Mouse (Mus musculus): Measurements from ENCODE around the gene Fads2.

Gene Fads2

GRCm38 (mm10) chr19:10102054-10102700 lies 631 bp upstream of the Fads2 start:
- DNase-seq (ENCODE audit: low read depth, low spot score): no peak

- DNase-seq (ENCODE audit: low read depth, low spot score): peak; percentile 68
Measured at GRCm38 (mm10) chr19:10100631-10101071, 895 bp downstream of the Fads2 start.

GRCm38 (mm10) chr19:10097826-10098225 lies 3.7 kb downstream of the Fads2 start:
- DNase-seq (ENCODE audit: low read depth, low spot score): no peak

DNA sequence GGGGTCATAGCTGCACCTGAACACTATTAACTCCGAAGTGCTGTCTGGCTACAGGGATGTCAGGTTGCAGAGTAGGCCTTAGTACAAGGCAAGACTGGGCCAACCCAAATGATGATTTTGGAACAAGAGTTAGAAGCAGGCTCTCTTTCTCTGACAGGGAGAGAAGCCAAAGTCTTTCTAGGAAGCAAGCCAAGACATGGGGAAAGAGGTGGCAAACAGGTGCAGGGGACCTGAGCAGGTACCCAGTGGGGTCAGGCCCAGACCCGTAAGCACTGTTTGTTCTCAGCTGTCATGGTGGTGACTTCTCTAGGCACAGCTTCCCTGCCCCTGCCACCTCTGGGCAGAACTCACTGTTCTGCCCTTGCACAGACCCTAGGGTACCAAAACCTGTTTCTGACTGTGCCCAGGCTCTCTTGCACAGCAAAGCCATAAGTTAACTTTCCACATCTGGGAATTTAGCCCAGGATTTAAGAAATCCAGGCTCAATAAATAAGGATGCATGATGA lies 5.1 kb downstream of the Fads2 start:
- DNase-seq (ENCODE audit: low read depth, low spot score): no peak

GRCm38 (mm10) chr19:10094695-10095094 lies 6.9 kb downstream of the Fads2 start:
- DNase-seq (ENCODE audit: low read depth, low spot score): no peak

DNA sequence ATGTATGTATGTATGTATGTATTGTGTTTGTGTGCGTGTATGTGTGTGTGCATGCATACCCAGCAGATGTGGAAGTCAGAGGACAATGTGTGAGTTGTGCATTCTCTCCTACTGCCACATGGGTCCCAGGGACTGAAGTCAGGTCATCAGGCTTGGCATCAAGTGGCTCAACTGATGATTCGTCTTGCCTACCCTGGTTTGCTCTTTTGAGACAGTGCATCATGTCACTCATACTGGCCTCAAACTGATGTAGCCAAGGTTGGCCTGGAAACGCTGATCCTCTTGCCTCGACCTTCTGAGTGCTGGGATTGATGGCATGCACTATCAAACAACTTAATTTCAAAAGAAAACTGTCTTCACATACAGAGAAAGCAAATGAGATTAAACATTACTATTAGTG lies 7.7 kb downstream of the Fads2 start:
- DNase-seq (ENCODE audit: low read depth, low spot score): no peak

DNA sequence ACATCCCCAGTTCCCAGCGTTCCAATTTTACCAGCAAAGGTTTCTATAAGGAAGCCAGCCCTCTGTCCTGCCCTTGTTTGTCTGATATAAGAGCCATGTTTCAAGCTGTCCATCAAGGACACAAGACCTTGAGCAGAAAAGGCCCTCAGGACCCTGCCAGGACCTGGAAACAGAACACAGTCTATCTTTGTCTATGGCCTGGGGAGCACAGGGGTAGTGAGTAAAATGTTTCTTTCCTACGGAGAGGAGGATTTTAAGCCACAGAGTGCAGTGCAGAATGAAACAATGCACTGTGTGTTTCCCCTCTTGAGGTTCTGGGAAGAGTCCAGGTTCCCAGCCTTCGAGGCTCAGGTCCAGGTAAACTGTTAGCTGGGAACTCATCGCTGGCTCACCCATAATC lies 14.6 kb downstream of the Fads2 start:
- DNase-seq (ENCODE audit: low read depth, low spot score): no peak

DNA sequence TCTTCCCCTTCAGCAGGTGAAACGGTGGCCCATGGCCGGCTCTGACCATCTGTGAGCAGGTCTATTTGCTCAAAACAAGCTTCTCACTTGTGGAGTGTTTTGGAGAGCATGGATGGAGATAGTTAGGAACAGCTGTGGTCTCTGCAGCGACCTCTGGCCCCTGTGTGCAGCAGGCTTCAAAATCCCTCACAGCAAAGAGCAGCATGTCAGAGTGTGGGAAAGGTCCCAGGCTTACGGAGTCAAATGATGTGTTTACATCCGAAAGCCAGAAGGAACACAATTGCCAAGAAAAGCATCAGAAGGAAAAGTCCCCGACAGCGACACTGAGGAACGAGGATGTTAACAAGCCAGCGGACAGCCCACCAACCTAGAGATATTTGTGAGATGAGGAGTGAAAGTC lies 16.1 kb downstream of the Fads2 start:
- DNase-seq (ENCODE audit: low read depth, low spot score): no peak

GRCm38 (mm10) chr19:10082105-10082504 lies 19.4 kb downstream of the Fads2 start:
- no peak for DNase-seq (ENCODE audit: low read depth, low spot score)

DNA sequence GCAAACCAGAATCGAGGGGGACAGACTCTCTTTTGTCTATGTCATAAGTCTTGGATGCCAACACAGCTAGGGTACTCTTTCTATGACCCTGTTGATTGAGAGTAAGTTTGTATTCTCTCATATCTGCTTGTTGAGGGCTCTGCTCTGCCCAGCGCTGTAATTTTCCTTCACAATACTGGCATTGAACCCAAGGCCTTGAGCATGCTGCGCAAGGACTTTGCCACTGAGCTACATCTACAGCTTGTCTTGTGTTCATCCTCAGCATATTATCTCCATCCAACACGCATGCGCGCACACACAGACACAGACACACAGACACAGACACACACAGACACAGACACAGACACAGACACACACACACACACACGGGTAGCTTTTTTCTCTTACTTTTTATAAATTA lies 21.2 kb downstream of the Fads2 start:
- no peak for DNase-seq (ENCODE audit: low read depth, low spot score)

GRCm38 (mm10) chr19:10078392-10078791 lies 23.2 kb downstream of the Fads2 start:
- no peak for DNase-seq (ENCODE audit: low read depth, low spot score)

- no peak for DNase-seq (ENCODE audit: low read depth, low spot score)
Measured at GRCm38 (mm10) chr19:10073145-10073544, 28.4 kb downstream of the Fads2 start.

GRCm38 (mm10) chr19:10071892-10072291 lies 29.7 kb downstream of the Fads2 start:
- DNase-seq (ENCODE audit: low read depth, low spot score): no peak

DNA sequence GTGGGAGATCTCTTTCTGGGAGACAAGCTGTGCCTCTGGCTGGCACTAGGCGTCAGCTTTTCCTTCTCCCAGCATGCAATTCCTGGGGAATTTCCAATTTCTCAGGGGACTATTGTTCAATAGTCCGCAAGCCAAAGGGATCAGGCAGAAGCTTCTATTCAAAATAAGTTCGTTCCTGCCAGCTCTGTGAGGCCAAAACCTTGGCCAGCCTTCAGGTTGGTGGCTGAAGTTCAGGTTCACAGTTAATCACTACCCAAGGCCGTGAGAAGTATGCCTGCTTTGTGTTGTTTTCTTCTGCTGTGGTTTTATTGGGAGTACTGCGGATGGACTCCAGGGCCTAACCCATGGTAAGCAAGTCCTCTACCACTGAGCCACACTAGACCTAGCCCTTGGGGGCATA lies 30.4 kb downstream of the Fads2 start:
- no peak for DNase-seq (ENCODE audit: low read depth, low spot score)

- DNase-seq (ENCODE audit: low read depth, low spot score): no peak
Measured at GRCm38 (mm10) chr19:10070186-10070980, 31.2 kb downstream of the Fads2 start.

GRCm38 (mm10) chr19:10067701-10068100 lies 33.8 kb downstream of the Fads2 start:
- no peak for DNase-seq (ENCODE audit: low read depth, low spot score)

DNA sequence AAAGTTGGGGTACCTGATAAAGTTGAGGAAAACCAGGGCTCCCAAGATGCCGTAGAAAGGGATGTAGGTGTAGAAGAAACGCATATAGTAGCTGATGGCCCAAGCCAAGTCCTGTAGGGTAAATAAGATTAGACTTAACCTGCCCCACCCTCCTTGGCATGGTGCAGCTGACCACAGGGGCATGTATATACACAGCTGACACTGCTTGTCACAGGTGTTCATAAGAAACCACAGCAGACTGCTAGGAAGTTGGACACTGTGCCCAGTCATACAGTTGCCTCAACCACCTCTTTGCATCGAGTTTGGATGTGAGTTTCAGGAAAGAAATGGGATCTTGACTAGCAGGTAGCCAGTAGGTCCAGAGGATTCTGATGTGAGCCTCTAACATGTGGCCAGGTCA lies 35.0 kb downstream of the Fads2 start:
- no peak for DNase-seq (ENCODE audit: low read depth, low spot score)

- DNase-seq (ENCODE audit: low read depth, low spot score): no peak
Measured at GRCm38 (mm10) chr19:10066189-10066500, 35.4 kb downstream of the Fads2 start.

GRCm38 (mm10) chr19:10065465-10066188 lies 35.9 kb downstream of the Fads2 start:
- DNase-seq (ENCODE audit: low read depth, low spot score): no peak

- DNase-seq (ENCODE audit: low read depth, low spot score): no peak
Measured at GRCm38 (mm10) chr19:10064173-10065012, 37.2 kb downstream of the Fads2 start.

- DNase-seq (ENCODE audit: low read depth, low spot score): no peak
Measured at GRCm38 (mm10) chr19:10062862-10063261, 38.7 kb downstream of the Fads2 start.

DNA sequence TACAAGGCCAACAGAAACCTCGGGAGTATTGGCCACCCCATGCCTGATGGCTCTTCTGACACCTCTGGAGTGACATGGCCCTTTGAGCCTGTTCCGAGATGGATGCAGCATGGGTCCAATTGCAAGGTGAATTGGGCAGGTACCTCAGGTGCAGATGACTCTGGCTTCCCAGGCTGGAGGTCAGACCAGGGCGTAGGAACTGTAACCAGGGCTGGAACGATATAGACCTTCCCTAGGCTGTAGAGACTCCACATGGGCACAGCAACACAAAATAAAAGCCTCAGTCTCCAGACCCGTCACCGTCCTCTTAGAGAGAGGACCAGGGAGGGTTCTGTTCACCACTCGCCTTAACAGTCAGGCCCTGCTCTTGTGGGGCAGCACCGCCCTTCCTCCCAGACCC lies 39.3 kb downstream of the Fads2 start:
- DNase-seq (ENCODE audit: low read depth, low spot score): no peak

Data from forelimb bud, embryonic 11.5 days (tissue).